Mouse (Mus musculus): ENCODE measurements around the gene Gm28041. TPM values are rescaled to one million over a fixed set of nuclear protein-coding genes. Genes with fewer than 3 reads are reported as not detected.
"Not testable (repeated sequence)": the region's sequence is repeated elsewhere in the genome, so short reads cannot be mapped to it uniquely, and the experiment has no call there.

Gm28041 gene
- not detected in 2 replicates for polyA plus RNA-seq (2016; fragmentation: Nextera tagmentation; extraction: Ambion mirVana)

- H3K4me3 ChIP-seq, result peak within 1 kb of the TSS; percentile 36
- H3K4me1 ChIP-seq; H3K36me3 ChIP-seq; H3K27me3 ChIP-seq; H3K27ac ChIP-seq; H3K9me3 ChIP-seq (replicated peaks): not testable (repeated sequence)
- WGBS, result 25% methylated on average over 15 of the region's 15 CpGs
- peak within 1 kb of the TSS; percentile 20; the same call in 1 of the 2 replicates for H3K9ac ChIP-seq
- H3K4me2 ChIP-seq (replicated peaks), result peak within 1 kb of the TSS; percentile 55
- ATAC-seq (ENCODE audit: low FRiP score), result peak; percentile 88
Measured at GRCm38 (mm10) chr13:67375050-67375911, at the start of gene Gm28041, which contains the start of gene Zfp456. TSS of gene Gm28041 (minus strand) at chr13:67375733. TSS of gene Zfp456 (minus strand) at chr13:67375810.

GRCm38 (mm10) chr13:67422532-67422931, 47.0 kb upstream of the Gm28041 start:
- not testable (repeated sequence) for H3K4me1 ChIP-seq; H3K27ac ChIP-seq; H3K4me2 ChIP-seq (replicated peaks); ATAC-seq (ENCODE audit: low FRiP score); H3K27me3 ChIP-seq; H3K36me3 ChIP-seq; H3K9me3 ChIP-seq (replicated peaks); H3K9ac ChIP-seq; H3K4me3 ChIP-seq
- whole genome bisulfite sequencing, result 92% methylated on average over 2 of the region's 2 CpGs

- peak within 1 kb of the TSS; percentile 82 for H3K4me2 ChIP-seq (replicated peaks)
- no peaks in the 10 kb centered on the region for H3K9me3 ChIP-seq (replicated peaks)
- ATAC-seq (ENCODE audit: low FRiP score), result peak; percentile 83
- no peaks in the 10 kb centered on the region for H3K36me3 ChIP-seq
- no peak within 1 kb of the TSS for H3K27ac ChIP-seq
- WGBS, result 2% methylated on average over 22 of the region's 22 CpGs
- H3K27me3 ChIP-seq, result no peaks in the 10 kb centered on the region
- no peaks in the 10 kb centered on the region for H3K4me1 ChIP-seq
- peak within 1 kb of the TSS; percentile 55 for H3K4me3 ChIP-seq
- H3K9ac ChIP-seq, result peak within 1 kb of the TSS; percentile 63
Measured at GRCm38 (mm10) chr13:67421207-67421857, 45.8 kb upstream of the Gm28041 start, which contains the start of gene Zfp459. TSS of gene Zfp459 (minus strand) at chr13:67421418.

- peak overlapping the region; percentile 63 for H3K9ac ChIP-seq
- H3K4me1 ChIP-seq, result no peaks in the 10 kb centered on the region
- H3K4me2 ChIP-seq (replicated peaks), result peak overlapping the region; percentile 82
- H3K27me3 ChIP-seq, result no peaks in the 10 kb centered on the region
- ATAC-seq (ENCODE audit: low FRiP score), result peak; percentile 41
- no peak overlapping the region for H3K27ac ChIP-seq
- H3K36me3 ChIP-seq, result no peaks in the 10 kb centered on the region
- peak overlapping the region; percentile 55 for H3K4me3 ChIP-seq
- 37% methylated on average over 11 of the region's 11 CpGs for WGBS
- no peaks in the 10 kb centered on the region for H3K9me3 ChIP-seq (replicated peaks)
Measured at GRCm38 (mm10) chr13:67420558-67421206, 45.1 kb upstream of the Gm28041 start.

GRCm38 (mm10) chr13:67416811-67417210, 41.3 kb upstream of the Gm28041 start:
- 83% methylated on average over 3 of the region's 3 CpGs for WGBS
- H3K4me1 ChIP-seq, result no peaks in the 10 kb centered on the region
- ATAC-seq (ENCODE audit: low FRiP score), result no peak
- H3K27ac ChIP-seq, result no peak overlapping the region
- H3K9me3 ChIP-seq (replicated peaks), result no peaks in the 10 kb centered on the region
- no peaks in the 10 kb centered on the region for H3K36me3 ChIP-seq
- no peak overlapping the region for H3K4me3 ChIP-seq
- no peaks in the 10 kb centered on the region for H3K27me3 ChIP-seq
- no peak overlapping the region for H3K9ac ChIP-seq
- no peak overlapping the region for H3K4me2 ChIP-seq (replicated peaks)

GRCm38 (mm10) chr13:67415759-67416158, 40.2 kb upstream of the Gm28041 start:
- H3K9ac ChIP-seq, result no peak overlapping the region
- H3K27ac ChIP-seq, result no peak overlapping the region
- no peaks in the 10 kb centered on the region for H3K36me3 ChIP-seq
- no peak overlapping the region for H3K4me3 ChIP-seq
- no peaks in the 10 kb centered on the region for H3K9me3 ChIP-seq (replicated peaks)
- no peak for ATAC-seq (ENCODE audit: low FRiP score)
- H3K4me1 ChIP-seq, result no peaks in the 10 kb centered on the region
- H3K4me2 ChIP-seq (replicated peaks), result no peak overlapping the region
- H3K27me3 ChIP-seq, result no peaks in the 10 kb centered on the region
- 88% methylated on average over 6 of the region's 6 CpGs for WGBS

- ATAC-seq (ENCODE audit: low FRiP score); H3K27ac ChIP-seq; H3K36me3 ChIP-seq; H3K9me3 ChIP-seq (replicated peaks); H3K27me3 ChIP-seq; H3K4me1 ChIP-seq; H3K9ac ChIP-seq; H3K4me2 ChIP-seq (replicated peaks); H3K4me3 ChIP-seq: not testable (repeated sequence)
- 74% methylated on average over 3 of the region's 3 CpGs for WGBS
Measured at GRCm38 (mm10) chr13:67413634-67414033, 38.1 kb upstream of the Gm28041 start.

GRCm38 (mm10) chr13:67399183-67399903, 23.8 kb upstream of the Gm28041 start, which contains the start of gene Zfp429:
TSS of gene Zfp429 (minus strand) at chr13:67399819.
- ATAC-seq (ENCODE audit: low FRiP score), result peak; percentile 94
- not testable (repeated sequence) for H3K4me1 ChIP-seq; H3K9me3 ChIP-seq (replicated peaks); H3K27ac ChIP-seq; H3K27me3 ChIP-seq; H3K36me3 ChIP-seq
- 3% methylated on average over 14 of the region's 16 CpGs for WGBS
- Histone ChIP-seq H3K4me2 (replicated peaks) (peak within 1 kb of the TSS; percentile 74), H3K4me3 (peak within 1 kb of the TSS; percentile 59), H3K9ac (peak within 1 kb of the TSS; percentile 54)

- not testable (repeated sequence) for ATAC-seq (ENCODE audit: low FRiP score); H3K27ac ChIP-seq; H3K4me3 ChIP-seq; H3K4me2 ChIP-seq (replicated peaks); H3K4me1 ChIP-seq; H3K9ac ChIP-seq; H3K36me3 ChIP-seq; H3K27me3 ChIP-seq; H3K9me3 ChIP-seq (replicated peaks)
- 62% methylated on average over 3 of the region's 3 CpGs for WGBS
Measured at GRCm38 (mm10) chr13:67376255-67376654, 722 bp upstream of the Gm28041 start.

GRCm38 (mm10) chr13:67360131-67360744, 15.3 kb downstream of the Gm28041 start, which contains the start of the genes Gm28044 and Zfp953:
TSS of gene Gm28044 (minus strand) at chr13:67360536.
TSS of gene Zfp953 (minus strand) at chr13:67360605.
- no peaks in the 10 kb centered on the region for H3K9me3 ChIP-seq (replicated peaks)
- H3K4me1 ChIP-seq, result peaks cover 5% of the 10 kb centered on the region
- H3K4me3 ChIP-seq, result peak within 1 kb of the TSS; percentile 74
- under 1% methylated on average over 15 of the region's 15 CpGs for WGBS
- no peaks in the 10 kb centered on the region for H3K36me3 ChIP-seq
- peak within 1 kb of the TSS; percentile 44; the same call in 1 of the 2 replicates for H3K27ac ChIP-seq
- H3K9ac ChIP-seq, result peak within 1 kb of the TSS; percentile 58
- ATAC-seq (ENCODE audit: low FRiP score), result peak; percentile 92
- no peaks in the 10 kb centered on the region for H3K27me3 ChIP-seq
- peak within 1 kb of the TSS; percentile 70 for H3K4me2 ChIP-seq (replicated peaks)

GRCm38 (mm10) chr13:67351854-67352253, 23.7 kb downstream of the Gm28041 start:
- no peak overlapping the region for H3K4me3 ChIP-seq
- no peaks in the 10 kb centered on the region for H3K9me3 ChIP-seq (replicated peaks)
- no peaks in the 10 kb centered on the region for H3K4me1 ChIP-seq
- H3K4me2 ChIP-seq (replicated peaks), result no peak overlapping the region
- H3K27ac ChIP-seq, result no peak overlapping the region
- no peak overlapping the region for H3K9ac ChIP-seq
- no peaks in the 10 kb centered on the region for H3K36me3 ChIP-seq
- no peaks in the 10 kb centered on the region for H3K27me3 ChIP-seq
- ATAC-seq (ENCODE audit: low FRiP score), result no peak
